Mouse (Mus musculus) hindbrain, embryonic 14.5 days (tissue): ENCODE data around the gene Pla2g7. TPM values are rescaled to one million over a fixed set of nuclear protein-coding genes. Genes with fewer than 3 reads are reported as not detected.

ENCODE experiments used
- ATAC-seq: fragments of 200-750 bp; cut with Nextera tagmentation; 2 replicates; pipeline ENCODE4 v1.8.0; 2017; ENCODE audit warnings: moderate number of reproducible peaks, mild to moderate bottlenecking, moderate TSS enrichment, moderate library complexity; ENCODE audit not compliant: low FRiP score
- DNase-seq: peaks from one replicate; pipeline ENCODE4 v3.0.0-alpha.2; 2015; ENCODE audit warnings: low spot score
- H3K27ac ChIP-seq: fragments of 300-500 bp; sonication (generic); 2 replicates; pipeline ENCODE4 v1.5.1; 2014; ENCODE audit warnings: mild to moderate bottlenecking, moderate library complexity
- H3K27me3 ChIP-seq: fragments of 300-500 bp; sonication (generic); 2 replicates; pipeline ENCODE4 v1.6.1; 2014; ENCODE audit warnings: mild to moderate bottlenecking, low read length, mixed read lengths; ENCODE audit not compliant: control insufficient read depth, insufficient read depth
- H3K36me3 ChIP-seq: fragments of 300-500 bp; sonication (generic); replicated peaks from 2 replicates; pipeline ENCODE4 v1.6.1; 2014; ENCODE audit not compliant: control insufficient read depth, insufficient read depth
- H3K4me1 ChIP-seq: fragments of 300-500 bp; sonication (generic); replicated peaks from 2 replicates; pipeline ENCODE4 v1.6.1; 2014; ENCODE audit warnings: antibody characterized with exemption, low read length, mixed read lengths; ENCODE audit not compliant: control insufficient read depth, insufficient read depth
- H3K4me2 ChIP-seq: fragments of 300-500 bp; sonication (generic); replicated peaks from 2 replicates; pipeline ENCODE4 v1.6.1; 2014; ENCODE audit warnings: mild to moderate bottlenecking, moderate library complexity
- H3K4me3 ChIP-seq: fragments of 300-500 bp; sonication (generic); replicated peaks from 2 replicates; pipeline ENCODE4 v1.5.1; 2014; ENCODE audit warnings: mild to moderate bottlenecking, low read length
- H3K9ac ChIP-seq: fragments of 300-500 bp; sonication (generic); 2 replicates; pipeline ENCODE4 v1.6.1; 2014
- H3K9me3 ChIP-seq: fragments of 300-500 bp; sonication (generic); 2 replicates; pipeline ENCODE4 v1.6.1; 2016; ENCODE audit warnings: low read length; ENCODE audit not compliant: control insufficient read depth
- WGBS: fragments of 180-500 bp; shearing (Covaris S2); extraction: QIAGEN DNeasy Blood & Tissue Kit; methylation state at CpG from one replicate; pipeline ENCODE4 v1.1.7; 2014; 5-methylcytosine and 5-hydroxymethylcytosine counted together
- polyA plus RNA-seq: library from polyadenylated mRNA; unstranded; fragments of >200 nt; fragmentation: Nextera tagmentation; extraction: Ambion mirVana; gene quantifications from 2 replicates; pipeline ENCODE4 v1.2.1, GENCODE M21; 2014

Pla2g7 gene
- polyA plus RNA-seq, 1 experiment from 2014 or later = 105 TPM

- Histone ChIP-seq H3K36me3 (no peaks in the 10 kb centered on the region), H3K9ac (no peak overlapping the region), H3K27me3 (no peaks in the 10 kb centered on the region), H3K4me1 (no peaks in the 10 kb centered on the region), H3K9me3 (no peaks in the 10 kb centered on the region), H3K4me2 (no peak overlapping the region), H3K27ac (no peak overlapping the region), H3K4me3 (no peak overlapping the region)
- 95% methylated on average over 2 of the region's 2 CpGs for WGBS
- ATAC-seq = no peak
- DNase-seq = no peak
Measured at GRCm38 (mm10) chr17:43597742-43598141, 29.8 kb downstream of the Pla2g7 start.

- Histone ChIP-seq H3K27me3 (no peaks in the 10 kb centered on the region), H3K9ac (no peak overlapping the region), H3K4me1 (no peaks in the 10 kb centered on the region), H3K9me3 (no peaks in the 10 kb centered on the region), H3K4me2 (no peak overlapping the region), H3K27ac (no peak overlapping the region), H3K4me3 (no peak overlapping the region), H3K36me3 (no peaks in the 10 kb centered on the region)
- no peak for DNase-seq
- ATAC-seq = no peak
- WGBS = 68% methylated on average over 4 of the region's 4 CpGs
Measured at GRCm38 (mm10) chr17:43598706-43599105, 30.8 kb downstream of the Pla2g7 start.

- WGBS = 12% methylated on average over 3 of the region's 3 CpGs
- H3K9ac ChIP-seq = no peak overlapping the region
- no peaks in the 10 kb centered on the region for H3K9me3 ChIP-seq
- ATAC-seq = no peak
- no peaks in the 10 kb centered on the region for H3K4me1 ChIP-seq
- H3K27ac ChIP-seq = no peak overlapping the region
- peak; percentile 74 for DNase-seq
- no peaks in the 10 kb centered on the region for H3K27me3 ChIP-seq
- no peaks in the 10 kb centered on the region for H3K36me3 ChIP-seq
- H3K4me3 ChIP-seq = no peak overlapping the region
- no peak overlapping the region for H3K4me2 ChIP-seq
Measured at GRCm38 (mm10) chr17:43606704-43607103, 38.8 kb downstream of the Pla2g7 start.

- no peaks in the 10 kb centered on the region for H3K9me3 ChIP-seq
- no peak overlapping the region for H3K27ac ChIP-seq
- no peaks in the 10 kb centered on the region for H3K27me3 ChIP-seq
- no peak overlapping the region for H3K4me2 ChIP-seq
- H3K36me3 ChIP-seq = no peaks in the 10 kb centered on the region
- 26% methylated on average over 7 of the region's 7 CpGs for WGBS
- no peak overlapping the region for H3K9ac ChIP-seq
- ATAC-seq (peak; percentile 78), DNase-seq (peak; percentile 92)
- H3K4me3 ChIP-seq = no peak overlapping the region
- H3K4me1 ChIP-seq = no peaks in the 10 kb centered on the region
Measured at GRCm38 (mm10) chr17:43611586-43611985, 43.7 kb downstream of the Pla2g7 start.

GRCm38 (mm10) chr17:43612221-43612620 lies 44.3 kb downstream of the Pla2g7 start:
- H3K4me2 ChIP-seq = no peak overlapping the region
- no peak for ATAC-seq
- 76% methylated on average over 3 of the region's 3 CpGs for WGBS

GRCm38 (mm10) chr17:43619156-43619555 lies 51.3 kb downstream of the Pla2g7 start:
- Histone ChIP-seq H3K4me2 (no peak overlapping the region), H3K27me3 (no peaks in the 10 kb centered on the region), H3K4me1 (no peaks in the 10 kb centered on the region), H3K4me3 (no peak overlapping the region), H3K36me3 (no peaks in the 10 kb centered on the region), H3K9me3 (no peaks in the 10 kb centered on the region), H3K27ac (no peak overlapping the region), H3K9ac (no peak overlapping the region)
- no peak for DNase-seq
- ATAC-seq = no peak
- WGBS = 95% methylated on average over 9 of the region's 9 CpGs

More at GRCm38 (mm10) chr17:43612221-43612620, 44.3 kb downstream of the Pla2g7 start:
- H3K27me3 ChIP-seq = no peaks in the 10 kb centered on the region
- H3K27ac ChIP-seq = no peak overlapping the region
- no peak overlapping the region for H3K9ac ChIP-seq
- H3K9me3 ChIP-seq = no peaks in the 10 kb centered on the region
- no peaks in the 10 kb centered on the region for H3K4me1 ChIP-seq
- no peak for DNase-seq
- no peak overlapping the region for H3K4me3 ChIP-seq
- H3K36me3 ChIP-seq = no peaks in the 10 kb centered on the region

GRCm38 (mm10) chr17:43622076-43622475 lies 54.2 kb downstream of the Pla2g7 start:
- no peak for DNase-seq

GRCm38 (mm10) chr17:43628246-43628645 lies 60.3 kb downstream of the Pla2g7 start:
- Histone ChIP-seq H3K9me3 (no peaks in the 10 kb centered on the region), H3K36me3 (no peaks in the 10 kb centered on the region), H3K27ac (no peak overlapping the region), H3K9ac (no peak overlapping the region), H3K4me3 (no peak overlapping the region), H3K4me2 (no peak overlapping the region), H3K4me1 (peaks cover 10% of the 10 kb centered on the region; the same call in 1 of the 2 replicates), H3K27me3 (peaks cover 40% of the 10 kb centered on the region)
- DNase-seq = no peak
- 94% methylated on average over 10 of the region's 10 CpGs for WGBS
- ATAC-seq = no peak

More at GRCm38 (mm10) chr17:43622076-43622475, 54.2 kb downstream of the Pla2g7 start:
- Histone ChIP-seq H3K9ac (no peak overlapping the region), H3K36me3 (no peaks in the 10 kb centered on the region), H3K4me3 (no peak overlapping the region), H3K4me1 (no peaks in the 10 kb centered on the region), H3K27me3 (no peaks in the 10 kb centered on the region), H3K4me2 (no peak overlapping the region), H3K9me3 (no peaks in the 10 kb centered on the region), H3K27ac (no peak overlapping the region)
- WGBS = 91% methylated on average over 10 of the region's 10 CpGs
- ATAC-seq = no peak

- Histone ChIP-seq H3K9ac (peak overlapping the region; percentile 59), H3K4me2 (peak overlapping the region; percentile 85), H3K4me3 (peak overlapping the region; percentile 45), H3K27me3 (peaks cover 40% of the 10 kb centered on the region), H3K27ac (no peak overlapping the region), H3K36me3 (no peaks in the 10 kb centered on the region), H3K4me1 (peaks cover 10% of the 10 kb centered on the region; the same call in 1 of the 2 replicates), H3K9me3 (no peaks in the 10 kb centered on the region)
- DNase-seq = no peak
- peak; percentile 33; the same call in 1 of the 2 replicates for ATAC-seq
- 22% methylated on average over 24 of the region's 24 CpGs for WGBS
Measured at GRCm38 (mm10) chr17:43629026-43629495, 61.2 kb downstream of the Pla2g7 start.
